Mouse (Mus musculus): ENCODE measurements around the gene Ralgps1. TPM values are rescaled to one million over a fixed set of nuclear protein-coding genes. Genes with fewer than 3 reads are reported as not detected.

Ralgps1 gene
- polyA plus RNA-seq, 1 experiment from 2014 or later, result 2.2 TPM

DNA sequence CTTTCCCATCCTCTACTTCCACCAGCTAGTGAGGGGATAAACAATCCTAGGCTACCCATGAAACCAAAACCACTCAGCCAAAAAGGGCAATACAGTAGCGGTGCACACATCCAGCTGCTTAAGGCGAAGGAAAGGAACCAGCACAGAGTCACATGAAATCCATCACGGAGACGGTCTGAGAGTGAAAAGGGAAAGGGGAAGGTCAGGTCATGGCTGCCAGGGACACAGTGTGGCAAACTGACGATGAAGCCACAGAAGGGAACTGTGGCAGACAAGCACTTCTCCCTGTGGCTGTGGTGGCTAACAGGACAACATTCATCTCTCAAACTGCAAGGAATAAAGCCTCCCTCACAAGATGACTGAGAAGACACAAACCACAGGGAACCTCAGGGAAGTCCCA lies 76.2 kb downstream of the Ralgps1 start:
- TF ChIP-seq EP300 (optimal IDR thresholded peaks at IDR 0.05) (no peak), CTCF (IDR thresholded peaks at IDR 0.05; ENCODE audit: low read depth) (no peak)
- Histone ChIP-seq H3K27ac (replicated peaks) (no peak overlapping the region), H3K27me3 (ENCODE audit: control insufficient read depth, insufficient read depth, low read length) (no peaks in the 10 kb centered on the region), H3K9me3 (ENCODE audit: control insufficient read depth, low read length) (no peaks in the 10 kb centered on the region), H3K4me1 (replicated peaks; ENCODE audit: control insufficient read depth, insufficient read depth) (peaks cover 2% of the 10 kb centered on the region; the same call in 1 of the 2 replicates), H3K4me3 (ENCODE audit: low read depth, low read length) (no peak overlapping the region), H3K9ac (ENCODE audit: low read length) (no peak overlapping the region), H3K36me3 (ENCODE audit: control insufficient read depth, insufficient read depth, low read length) (no peaks in the 10 kb centered on the region), H3K4me2 (replicated peaks; ENCODE audit: low read depth) (no peak overlapping the region)
- WGBS, result 78% methylated on average over 5 of the region's 5 CpGs
- ATAC-seq (ENCODE audit: low FRiP score, low TSS enrichment) (no peak), DNase-seq (ENCODE audit: low spot score) (no peak)

DNA sequence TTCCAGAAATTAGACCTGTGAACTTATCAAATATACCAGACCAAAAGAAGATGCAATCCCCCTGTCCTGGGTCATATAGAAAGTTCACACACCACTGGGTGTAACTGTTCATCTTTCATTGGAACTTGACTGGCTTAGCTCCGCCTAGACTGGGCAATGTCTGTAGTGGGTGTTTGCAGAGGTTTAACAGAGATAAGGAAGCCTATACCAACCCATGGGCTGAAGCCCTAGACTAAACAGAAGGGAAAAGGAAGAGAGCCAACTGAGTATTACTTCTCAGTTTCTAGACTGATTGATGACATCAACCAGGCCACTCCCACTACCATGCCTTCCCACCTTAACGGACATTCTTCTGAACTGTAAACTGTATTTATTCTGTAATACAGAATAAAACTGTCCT lies 79.2 kb downstream of the Ralgps1 start:
- peak; percentile 61; the same call in 1 of the 2 replicates for ATAC-seq (ENCODE audit: low FRiP score, low TSS enrichment)
- no peak overlapping the region for H3K27ac ChIP-seq (replicated peaks)

DNA sequence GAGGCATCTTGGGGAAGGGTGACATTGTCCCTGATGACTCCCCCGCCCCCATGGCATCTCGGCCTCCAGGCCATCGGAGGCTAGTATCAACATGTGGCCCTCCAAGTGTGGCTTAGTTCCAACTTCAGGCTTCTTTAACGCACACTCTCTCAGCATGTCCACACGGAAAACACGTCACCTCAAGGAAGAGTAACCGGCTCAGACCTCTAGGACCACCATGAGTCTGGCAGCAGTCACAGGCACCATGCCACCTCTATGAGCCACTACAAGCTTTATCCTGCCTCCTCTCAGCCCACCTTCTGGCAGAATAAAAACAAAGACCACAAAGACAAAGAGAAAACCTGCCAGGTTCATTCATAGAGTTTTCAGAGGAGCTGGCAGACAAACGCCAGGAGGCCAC lies 80.8 kb downstream of the Ralgps1 start:
- no peak for TF ChIP-seq EP300 (optimal IDR thresholded peaks at IDR 0.05)
- Histone ChIP-seq H3K27me3 (ENCODE audit: control insufficient read depth, insufficient read depth, low read length) (no peaks in the 10 kb centered on the region), H3K27ac (replicated peaks) (no peak overlapping the region), H3K9me3 (ENCODE audit: control insufficient read depth, low read length) (no peaks in the 10 kb centered on the region), H3K4me3 (ENCODE audit: low read depth, low read length) (no peak overlapping the region), H3K36me3 (ENCODE audit: control insufficient read depth, insufficient read depth, low read length) (no peaks in the 10 kb centered on the region; the same call in 1 of the 2 replicates), H3K4me2 (replicated peaks; ENCODE audit: low read depth) (no peak overlapping the region), H3K4me1 (replicated peaks; ENCODE audit: control insufficient read depth, insufficient read depth) (peaks cover 2% of the 10 kb centered on the region; the same call in 1 of the 2 replicates), H3K9ac (ENCODE audit: low read length) (no peak overlapping the region)
- no peak for ATAC-seq (ENCODE audit: low FRiP score, low TSS enrichment)
- WGBS, result 82% methylated on average over 8 of the region's 8 CpGs
- no peak for DNase-seq (ENCODE audit: low spot score)

More for the DNA sequence above, 79.2 kb downstream of the Ralgps1 start:
- no peaks in the 10 kb centered on the region for H3K9me3 ChIP-seq (ENCODE audit: control insufficient read depth, low read length)
- no peak overlapping the region for H3K4me2 ChIP-seq (replicated peaks; ENCODE audit: low read depth)
- WGBS, result 41% methylated on average over 2 of the region's 2 CpGs
- no peak for DNase-seq (ENCODE audit: low spot score)
- no peak overlapping the region for H3K4me3 ChIP-seq (ENCODE audit: low read depth, low read length)
- TF ChIP-seq EP300 (optimal IDR thresholded peaks at IDR 0.05) (no peak), CTCF (IDR thresholded peaks at IDR 0.05; ENCODE audit: low read depth) (no peak)
- no peaks in the 10 kb centered on the region; the same call in 1 of the 2 replicates for H3K36me3 ChIP-seq (ENCODE audit: control insufficient read depth, insufficient read depth, low read length)
- H3K4me1 ChIP-seq (replicated peaks; ENCODE audit: control insufficient read depth, insufficient read depth), result peaks cover 2% of the 10 kb centered on the region; the same call in 1 of the 2 replicates
- no peaks in the 10 kb centered on the region for H3K27me3 ChIP-seq (ENCODE audit: control insufficient read depth, insufficient read depth, low read length)
- H3K9ac ChIP-seq (ENCODE audit: low read length), result no peak overlapping the region

DNA sequence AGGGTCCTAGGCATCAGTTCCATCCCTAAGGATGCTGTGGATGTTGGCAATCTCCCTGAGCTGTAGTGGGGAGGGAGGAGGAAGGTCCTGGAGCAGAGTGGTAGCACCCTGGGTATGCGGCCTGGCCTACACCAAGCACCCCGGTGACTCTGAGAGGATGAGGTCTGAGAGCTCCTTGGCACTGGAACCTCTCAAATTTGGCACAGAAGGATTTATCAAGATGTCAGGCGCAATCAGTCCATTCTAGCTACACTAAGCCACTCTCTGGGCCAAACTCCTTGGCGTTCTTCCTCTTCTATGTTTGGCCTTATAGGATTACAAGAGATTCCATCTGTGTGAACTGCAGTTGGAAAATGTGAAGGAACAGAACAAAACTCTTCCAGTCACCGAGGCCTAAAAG lies 82.4 kb downstream of the Ralgps1 start:
- H3K4me3 ChIP-seq (ENCODE audit: low read depth, low read length), result no peak overlapping the region
- no peak overlapping the region for H3K9ac ChIP-seq (ENCODE audit: low read length)
- DNase-seq (ENCODE audit: low spot score) (no peak), ATAC-seq (ENCODE audit: low FRiP score, low TSS enrichment) (no peak)
- peaks cover 2% of the 10 kb centered on the region; the same call in 1 of the 2 replicates for H3K4me1 ChIP-seq (replicated peaks; ENCODE audit: control insufficient read depth, insufficient read depth)
- no peaks in the 10 kb centered on the region; the same call in 1 of the 2 replicates for H3K36me3 ChIP-seq (ENCODE audit: control insufficient read depth, insufficient read depth, low read length)
- TF ChIP-seq CTCF (IDR thresholded peaks at IDR 0.05; ENCODE audit: low read depth), result no peak
- H3K4me2 ChIP-seq (replicated peaks; ENCODE audit: low read depth), result no peak overlapping the region
- H3K27me3 ChIP-seq (ENCODE audit: control insufficient read depth, insufficient read depth, low read length), result no peaks in the 10 kb centered on the region
- 71% methylated on average over 5 of the region's 5 CpGs for WGBS
- H3K9me3 ChIP-seq (ENCODE audit: control insufficient read depth, low read length), result no peaks in the 10 kb centered on the region
- no peak overlapping the region for H3K27ac ChIP-seq (replicated peaks)

DNA sequence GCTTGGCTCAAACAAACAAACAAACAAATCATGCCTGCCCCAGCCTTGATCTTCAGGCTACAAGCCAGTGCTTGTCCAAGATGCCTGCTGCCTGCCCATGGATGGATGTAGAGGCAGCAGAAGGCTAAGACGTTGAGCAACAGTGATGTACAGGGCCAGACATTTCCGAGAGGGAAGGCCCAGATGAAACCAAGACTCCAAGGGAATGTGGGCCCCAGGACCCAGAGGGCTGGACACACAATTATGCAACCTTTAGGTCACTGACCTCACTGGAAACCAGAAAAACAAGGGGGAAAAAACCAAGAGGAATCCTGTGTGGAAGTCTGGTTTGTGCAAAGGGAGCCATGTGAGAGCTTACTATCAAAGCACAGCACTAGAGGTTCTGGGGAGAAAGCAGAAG lies 87.6 kb downstream of the Ralgps1 start:
- H3K9ac ChIP-seq (ENCODE audit: low read length), result no peak overlapping the region
- no peak overlapping the region for H3K4me2 ChIP-seq (replicated peaks; ENCODE audit: low read depth)
- 61% methylated on average over 2 of the region's 2 CpGs for WGBS
- no peak overlapping the region for H3K4me3 ChIP-seq (ENCODE audit: low read depth, low read length)
- no peaks in the 10 kb centered on the region for H3K27me3 ChIP-seq (ENCODE audit: control insufficient read depth, insufficient read depth, low read length)
- DNase-seq (ENCODE audit: low spot score), result no peak
- no peaks in the 10 kb centered on the region; the same call in 1 of the 2 replicates for H3K36me3 ChIP-seq (ENCODE audit: control insufficient read depth, insufficient read depth, low read length)
- H3K4me1 ChIP-seq (replicated peaks; ENCODE audit: control insufficient read depth, insufficient read depth), result no peaks in the 10 kb centered on the region
- no peak for ATAC-seq (ENCODE audit: low FRiP score, low TSS enrichment)
- H3K27ac ChIP-seq (replicated peaks), result no peak overlapping the region
- H3K9me3 ChIP-seq (ENCODE audit: control insufficient read depth, low read length), result no peaks in the 10 kb centered on the region
- TF ChIP-seq EP300 (optimal IDR thresholded peaks at IDR 0.05), result no peak
- TF ChIP-seq CTCF (IDR thresholded peaks at IDR 0.05; ENCODE audit: low read depth), result no peak

DNA sequence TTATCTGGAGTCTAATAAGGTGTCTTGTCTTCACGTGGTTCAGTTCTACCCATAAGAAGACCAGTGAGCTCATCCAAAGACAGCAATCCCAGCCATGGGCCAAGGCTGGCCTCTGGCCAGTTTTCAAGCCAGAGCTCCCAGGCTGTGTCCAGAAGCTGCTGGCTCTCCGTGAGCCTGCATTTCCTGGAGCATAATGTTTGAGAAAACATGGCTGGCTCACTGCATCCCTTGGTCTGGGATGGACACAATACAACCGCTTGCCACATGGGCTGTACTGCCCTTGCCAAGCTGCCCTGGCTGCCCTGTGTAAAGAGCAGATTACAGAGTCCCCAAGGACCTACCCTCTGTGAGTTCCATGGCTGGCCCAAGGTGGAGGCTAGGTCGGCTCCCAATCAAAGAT lies 88.4 kb downstream of the Ralgps1 start:
- Histone ChIP-seq H3K4me2 (replicated peaks; ENCODE audit: low read depth) (no peak overlapping the region), H3K9ac (ENCODE audit: low read length) (no peak overlapping the region), H3K36me3 (ENCODE audit: control insufficient read depth, insufficient read depth, low read length) (no peaks in the 10 kb centered on the region), H3K27me3 (ENCODE audit: control insufficient read depth, insufficient read depth, low read length) (no peaks in the 10 kb centered on the region), H3K9me3 (ENCODE audit: control insufficient read depth, low read length) (no peaks in the 10 kb centered on the region), H3K27ac (replicated peaks) (peak overlapping the region; percentile 63; the same call in 1 of the 2 replicates), H3K4me1 (replicated peaks; ENCODE audit: control insufficient read depth, insufficient read depth) (no peaks in the 10 kb centered on the region), H3K4me3 (ENCODE audit: low read depth, low read length) (no peak overlapping the region)
- DNase-seq (ENCODE audit: low spot score) (peak; percentile 37), ATAC-seq (ENCODE audit: low FRiP score, low TSS enrichment) (peak; percentile 75; the same call in 1 of the 2 replicates)
- no peak for TF ChIP-seq CTCF (IDR thresholded peaks at IDR 0.05; ENCODE audit: low read depth)
- TF ChIP-seq EP300 (optimal IDR thresholded peaks at IDR 0.05), result no peak
- WGBS, result 50% methylated on average over 4 of the region's 4 CpGs
